Mouse (Mus musculus): ENCODE results near the gene Thada.
A peak's percentile ranks its signal among the peaks of the same experiment; 100 is the strongest.

DNA sequence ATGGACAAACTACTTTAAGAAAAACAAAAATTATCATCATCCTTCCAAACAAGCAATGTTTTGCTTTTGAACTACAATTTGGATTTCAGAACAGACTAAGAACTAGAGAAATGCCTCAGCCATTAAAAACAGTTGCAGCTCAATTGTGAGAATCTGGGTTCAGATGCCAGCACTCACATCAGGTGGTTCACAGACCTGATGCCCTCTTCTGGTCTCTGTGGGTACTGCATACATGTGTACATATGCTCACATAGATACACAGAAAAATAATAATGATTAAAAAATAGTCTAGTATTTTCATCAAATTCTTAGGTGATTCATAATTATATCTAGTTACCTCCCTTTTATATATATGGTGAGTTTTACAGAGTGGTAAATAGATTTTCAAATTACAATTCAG is 81.3 kb downstream of the Thada start:
- TF ChIP-seq CTCF (conservative IDR thresholded peaks at IDR 0.05; ENCODE audit: insufficient read depth, insufficient read length, low read depth, low read length) (peak; percentile 32; the same call in 1 of the 2 replicates), POLR2A (IDR thresholded peaks at IDR 0.05; ENCODE audit: low read depth, low read length) (no peak)
